Mouse (Mus musculus) CH12.LX (cell line): ENCODE measurements around the gene Zswim5.

Experiments used
- CHD2 ChIP-seq: IDR thresholded peaks from 2 replicates; pipeline ENCODE4 v1.6.1; 2011; ENCODE audit warnings: low read length, improper control_type of control experiment
- CTCF ChIP-seq, 2 experiments: IDR thresholded peaks in 1 of 2; conservative IDR thresholded peaks in 1 of 2; 2 replicates each; pipeline ENCODE4 v1.5.1; 2011 to 2012; ENCODE audit warnings: low read depth in 2 of 2, low read length in 2 of 2, improper control_type of control experiment in 1 of 2, inconsistent platforms in 1 of 2, mild to moderate bottlenecking in 1 of 2, moderate library complexity in 1 of 2
- EP300 ChIP-seq: IDR thresholded peaks from 2 replicates; pipeline ENCODE4 v1.6.1; 2011; ENCODE audit warnings: low read length, improper control_type of control experiment
- GABPA ChIP-seq: IDR thresholded peaks from 2 replicates; pipeline ENCODE4 v1.6.1; 2012; ENCODE audit warnings: low read depth, low read length, improper control_type of control experiment, inconsistent platforms; ENCODE audit not compliant: insufficient replicate concordance
- JUN ChIP-seq: IDR thresholded peaks from 2 replicates; pipeline ENCODE4 v1.6.1; 2011; ENCODE audit warnings: low read depth, mild to moderate bottlenecking, low read length, improper control_type of control experiment, moderate library complexity; ENCODE audit not compliant: insufficient read depth
- MAFK ChIP-seq: IDR thresholded peaks from 2 replicates; pipeline ENCODE4 v1.6.1; 2011; ENCODE audit warnings: low read length, improper control_type of control experiment; ENCODE audit not compliant: insufficient replicate concordance
- MAZ ChIP-seq: IDR thresholded peaks from 2 replicates; pipeline ENCODE4 v1.6.1; 2012; ENCODE audit warnings: low read depth, mild to moderate bottlenecking, inconsistent platforms, low read length, improper control_type of control experiment, moderate library complexity
- NELFE ChIP-seq: IDR thresholded peaks from 2 replicates; pipeline ENCODE4 v1.6.1; 2011; ENCODE audit warnings: low read depth, low read length, improper control_type of control experiment
- SIN3A ChIP-seq: IDR thresholded peaks from 2 replicates; pipeline ENCODE4 v1.6.1; 2012; ENCODE audit warnings: low read length, improper control_type of control experiment, inconsistent platforms
- ZMIZ1 ChIP-seq: IDR thresholded peaks from 2 replicates; pipeline ENCODE4 v1.6.1; 2012; ENCODE audit warnings: low read depth, mild to moderate bottlenecking, inconsistent platforms, low read length, improper control_type of control experiment

- TF ChIP-seq CHD2 (no peak), JUN (no peak), ZMIZ1 (no peak), NELFE (no peak), SIN3A (no peak), CTCF (conservative IDR thresholded peaks at IDR 0.05 in 1 of 2, IDR thresholded peaks at IDR 0.05 in 1 of 2; ENCODE audit: low read depth in 2 of 2, low read length in 2 of 2) (no peak), EP300 (no peak), MAZ (no peak), MAFK (no peak), GABPA (no peak)
Observed at GRCm38 (mm10) chr4:116838999-116839398, 38.2 kb upstream of the Zswim5 start.
